In genomic region chr16:35360593-35360992, GRCm38 (mm10) we compare ENCODE assay signal across 9 mouse cellular contexts. TPM values are rescaled to one million over a fixed set of nuclear protein-coding genes. Genes with fewer than 3 reads are reported as not detected.
A peak's percentile ranks its signal among the peaks of the same experiment; 100 is the strongest.
DNase-seq lines count a peak whose midpoint lies in the region; ATAC-seq lines count a peak whose summit lies in the region.
"Had no signal": no experiment of that assay in that cellular context is flagged by ENCODE, and none has a peak within 500 bp of the region (broad histone marks: within the 10 kb centered on the region; RNA-seq: fewer than 3 reads in every experiment).

No protein-coding gene starts in this region.

- no peak for ATAC-seq in CD4-positive, CD25-positive, alpha-beta regulatory T cell, adult 4 months
- no peak for ATAC-seq in midbrain, embryonic 14.5 days (ENCODE audit: low FRiP score, low TSS enrichment)
- no peak for ATAC-seq in midbrain, embryonic 16.5 days

- no peak overlapping the region for H3K4me3 ChIP-seq in midbrain, embryonic 14.5 days (replicated peaks; ENCODE audit: low read depth, low read length)
- H3K4me3 ChIP-seq in midbrain, embryonic 16.5 days (ENCODE audit: low read depth, low read length), result no peak overlapping the region
- H3K4me3 ChIP-seq: hindbrain, embryonic 15.5 days had no signal

- peak; percentile 88 for DNase-seq in CD4-positive, CD25-positive, alpha-beta regulatory T cell, adult 2 months (ENCODE audit: low read depth, low spot score)
- DNase-seq in midbrain, embryonic 14.5 days, result peak; percentile 66
- peak; percentile 61 to 78 for DNase-seq in cerebellum, postnatal 25 days
- DNase-seq in kidney, postnatal 10 days, result peak; percentile 70
- DNase-seq in lung, postnatal 14 days, result peak; percentile 69
- peak; percentile 30 to 68 for DNase-seq in spleen, adult 18-20 months

- H3K27ac ChIP-seq in midbrain, embryonic 14.5 days (replicated peaks; ENCODE audit: low read depth, low read length), result no peak overlapping the region
- H3K27ac ChIP-seq in midbrain, embryonic 16.5 days (ENCODE audit: low read length), result no peak overlapping the region
- H3K27ac ChIP-seq: hindbrain, embryonic 15.5 days had no signal

- no peak overlapping the region for H3K9ac ChIP-seq in midbrain, embryonic 14.5 days (replicated peaks; ENCODE audit: low read length)
- H3K9ac ChIP-seq in midbrain, embryonic 16.5 days (ENCODE audit: low read depth, low read length), result no peak overlapping the region
- H3K9ac ChIP-seq: hindbrain, embryonic 15.5 days had no signal

- H3K4me1 ChIP-seq in midbrain, embryonic 14.5 days (ENCODE audit: control insufficient read depth, insufficient read depth, low read length), result 0 out of 2 replicates have a peak, but pooled peaks cover 6% of the 10 kb centered on the region
- H3K4me1 ChIP-seq in midbrain, embryonic 16.5 days (ENCODE audit: control insufficient read depth, insufficient read depth, low read length), result peaks cover 12% of the 10 kb centered on the region

- H3K36me3 ChIP-seq in midbrain, embryonic 14.5 days (ENCODE audit: control insufficient read depth, insufficient read depth, low read length), result 0 out of 2 replicates have a peak, but pooled peaks cover 10% of the 10 kb centered on the region
- peaks cover 3% of the 10 kb centered on the region for H3K36me3 ChIP-seq in midbrain, embryonic 16.5 days (ENCODE audit: control insufficient read depth, insufficient read depth, low read length)
- H3K36me3 ChIP-seq: hindbrain, embryonic 15.5 days had no signal

- H3K9me3 ChIP-seq in midbrain, embryonic 14.5 days (ENCODE audit: control insufficient read depth, low read length), result no peaks in the 10 kb centered on the region
- H3K9me3 ChIP-seq in midbrain, embryonic 16.5 days (replicated peaks; ENCODE audit: control insufficient read depth, low read length, poor library complexity, severe bottlenecking), result no peaks in the 10 kb centered on the region
- H3K9me3 ChIP-seq: hindbrain, embryonic 15.5 days had no signal

- H3K27me3 ChIP-seq in midbrain, embryonic 14.5 days (ENCODE audit: control insufficient read depth, insufficient read depth, low read length), result no peaks in the 10 kb centered on the region
- H3K27me3 ChIP-seq in midbrain, embryonic 16.5 days (ENCODE audit: control insufficient read depth, insufficient read depth, low read depth, low read length), result no peaks in the 10 kb centered on the region
- H3K27me3 ChIP-seq: hindbrain, embryonic 15.5 days had no signal

- no peak overlapping the region for H3K4me2 ChIP-seq in midbrain, embryonic 14.5 days (ENCODE audit: low read length)
- no peak overlapping the region for H3K4me2 ChIP-seq in midbrain, embryonic 16.5 days (ENCODE audit: low read length)
- H3K4me2 ChIP-seq: hindbrain, embryonic 15.5 days had no signal

- WGBS in midbrain, embryonic 14.5 days, result 28% methylated on average over 6 of the region's 6 CpGs
- 29% methylated on average over 6 of the region's 6 CpGs for WGBS in midbrain, embryonic 16.5 days

RNA-seq across cellular contexts. Expression of gene Sec22a, which starts 3.1 kb away (rescaled TPM):
- polyA plus RNA-seq in CD4-positive, CD25-positive, alpha-beta regulatory T cell, adult 4 months (2017; shearing (Covaris generic)), result 10 to 100 TPM; 38.9 to 42.0 TPM
- polyA plus RNA-seq in midbrain, embryonic 14.5 days (2014; fragmentation: Nextera tagmentation; extraction: Ambion mirVana), result 43.0 and 45.3 TPM in 2 replicates
- 40.4 and 43.7 TPM in 2 replicates for polyA plus RNA-seq in midbrain, embryonic 16.5 days (2015; fragmentation: Nextera tagmentation; extraction: Ambion mirVana)
